Mouse (Mus musculus) olfactory bulb, adult 2 months (tissue): Measurements from ENCODE around the gene Mcu. TPM values are rescaled to one million over a fixed set of nuclear protein-coding genes. Genes with fewer than 3 reads are reported as not detected.

Experiments used
- H3K27ac ChIP-seq: fragments of 200-500 bp; 2 replicates; pipeline ENCODE4 v1.5.1; 2012; ENCODE audit warnings: low read depth, low read length; ENCODE audit not compliant: insufficient read depth
- H3K4me1 ChIP-seq: fragments of 200-500 bp; 2 replicates; pipeline ENCODE4 v1.6.1; 2012; ENCODE audit warnings: low read length; ENCODE audit not compliant: control insufficient read depth, insufficient read depth
- H3K4me3 ChIP-seq: fragments of 200-500 bp; 2 replicates; pipeline ENCODE4 v1.5.1; 2012; ENCODE audit warnings: mild to moderate bottlenecking, low read depth, low read length, moderate library complexity; ENCODE audit not compliant: insufficient read depth
- CTCF ChIP-seq: fragments of 200-500 bp; IDR thresholded peaks from 2 replicates; pipeline ENCODE4 v1.5.1; 2012; ENCODE audit warnings: low read depth, mild to moderate bottlenecking, low read length, moderate library complexity; ENCODE audit not compliant: insufficient read depth
- POLR2A ChIP-seq: fragments of 200-500 bp; IDR thresholded peaks from 2 replicates; pipeline ENCODE4 v1.6.1; 2012; ENCODE audit warnings: mild to moderate bottlenecking, low read depth, low read length, moderate library complexity; ENCODE audit not compliant: insufficient read depth
- WGBS: fragments of 180-500 bp; shearing (Covaris S2); methylation state at CpG from one replicate; pipeline ENCODE4 v1.1.7; 2018; 5-methylcytosine and 5-hydroxymethylcytosine counted together
- polyA plus RNA-seq: library from polyadenylated mRNA; stranded (reverse); fragments of >200 nt; gene quantifications from 2 replicates; pipeline ENCODE4 v1.2.4, GENCODE M21; 2012; ENCODE audit warnings: low replicate concordance; ENCODE audit not compliant: missing spikeins, insufficient read depth, insufficient read length

The Mcu gene
- polyA plus RNA-seq, 1 experiment = not detected

DNA sequence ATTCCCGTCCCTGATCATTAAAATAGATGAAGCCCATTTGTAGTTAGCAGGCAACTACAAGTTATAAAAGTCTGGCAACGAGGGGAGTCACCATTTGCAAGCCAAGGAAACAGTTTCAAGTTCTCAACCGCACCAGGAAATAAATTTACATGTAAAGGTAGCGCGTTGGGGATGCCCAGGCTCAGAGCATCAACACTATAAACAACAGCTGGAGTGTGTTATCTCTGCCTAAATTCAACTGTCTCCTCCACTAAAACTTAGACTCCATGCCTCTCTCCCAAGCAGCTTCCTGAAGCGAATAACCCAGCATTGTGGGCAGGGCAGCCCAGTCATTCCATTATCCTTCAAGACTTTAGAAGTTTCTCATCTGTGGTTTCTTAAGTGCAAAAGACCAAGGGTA is 208.0 kb downstream of the Mcu start:
- Histone ChIP-seq H3K4me1 (no peaks in the 10 kb centered on the region), H3K27ac (no peak overlapping the region), H3K4me3 (no peak overlapping the region)
- WGBS = 77% methylated on average over 6 of the region's 6 CpGs
- TF ChIP-seq POLR2A (no peak), CTCF (no peak)

DNA sequence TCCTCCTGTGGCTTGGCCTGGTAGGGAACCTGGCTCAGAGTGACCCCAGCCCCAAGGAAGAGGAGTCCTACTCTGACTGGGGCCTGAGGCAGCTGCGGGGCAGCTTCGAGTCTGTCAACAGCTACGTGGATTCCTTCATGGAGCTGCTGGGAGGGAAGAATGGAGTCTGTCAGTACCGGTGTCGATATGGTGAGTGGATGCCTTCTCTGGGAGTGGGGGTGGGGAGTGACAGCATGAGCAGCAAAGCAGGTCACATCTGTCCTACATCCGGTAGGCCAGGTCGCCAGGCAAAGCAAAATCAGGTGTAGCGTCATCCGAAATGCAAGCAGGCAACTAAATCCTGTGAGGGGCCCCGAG is 212.7 kb downstream of the Mcu start:
- no peak overlapping the region for H3K4me3 ChIP-seq
- no peak overlapping the region for H3K27ac ChIP-seq
- no peak for TF ChIP-seq CTCF
- no peak for TF ChIP-seq POLR2A
- 84% methylated on average over 10 of the region's 10 CpGs for WGBS
- no peaks in the 10 kb centered on the region for H3K4me1 ChIP-seq

DNA sequence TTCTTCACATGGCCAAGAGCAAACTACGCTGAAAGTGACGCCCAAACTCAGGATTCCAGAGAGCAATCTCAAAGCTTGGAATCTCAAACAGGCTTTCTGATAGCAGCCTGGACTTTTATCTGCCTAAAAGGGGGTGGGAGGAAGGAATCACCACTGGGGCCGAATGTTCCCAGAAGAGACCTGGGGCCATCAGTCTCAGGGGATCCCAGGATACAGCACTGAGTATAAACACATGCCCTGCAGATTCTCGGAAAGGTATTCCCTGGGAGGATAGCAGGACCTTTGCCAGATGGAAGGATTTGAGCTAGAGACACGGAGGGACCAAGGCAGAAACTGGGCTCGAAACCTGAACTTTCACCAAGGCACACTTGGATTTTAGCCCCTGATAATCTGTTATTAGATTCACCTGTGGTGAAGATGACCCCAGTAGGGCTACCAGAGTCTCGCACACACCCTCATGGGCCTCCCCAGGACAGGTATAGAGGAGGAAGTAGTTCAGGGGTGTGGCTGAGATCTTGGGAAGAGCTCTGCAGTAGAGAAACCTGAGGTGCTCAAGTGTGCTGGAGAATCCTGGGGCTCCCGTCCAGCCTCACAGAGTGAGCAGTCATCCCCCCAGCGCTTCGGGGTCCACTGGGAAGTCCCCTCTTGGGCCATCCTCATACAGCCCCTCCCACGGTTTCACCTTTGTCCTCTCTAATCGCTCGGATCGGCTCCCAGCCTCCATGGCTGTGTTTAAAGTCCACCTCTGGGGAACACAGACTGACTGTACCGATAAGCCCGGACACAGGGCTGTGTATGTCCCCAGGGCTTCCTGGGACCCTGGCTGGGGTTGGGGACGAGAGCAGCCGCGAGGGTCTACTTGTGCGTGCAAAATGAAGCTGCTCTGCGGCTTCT is 213.3 kb downstream of the Mcu start, which contains the start of gene Pla2g12b:
Gene Pla2g12b, plus strand, starts transcription at position 762 of the 894 bp plus-strand sequence.
- TF ChIP-seq CTCF (no peak), POLR2A (no peak)
- Histone ChIP-seq H3K27ac (no peak within 1 kb of the TSS), H3K4me3 (no peak within 1 kb of the TSS), H3K4me1 (no peaks in the 10 kb centered on the region)
- WGBS = 81% methylated on average over 21 of the region's 21 CpGs

Other genes starting within 250 kb of the Mcu start
- gene Gm10273, start 221.1 kb downstream of the Mcu start, polyA plus RNA-seq = not detected in 2 replicates
- gene Pla2g12b, start 213.0 kb downstream of the Mcu start, polyA plus RNA-seq = not detected in 2 replicates
- gene Oit3, start 174.9 kb downstream of the Mcu start, polyA plus RNA-seq = not detected in 2 replicates
- not detected in 2 replicates for gene Gm10322, start 629 bp downstream of the Mcu start, polyA plus RNA-seq
- not detected in 2 replicates for gene Micu1, start 85.8 kb upstream of the Mcu start, polyA plus RNA-seq